Mouse (Mus musculus) erythroid progenitor cell, adult 5-6 weeks (primary cell): ENCODE results near the gene Vmn1r129. TPM values are rescaled to one million over a fixed set of nuclear protein-coding genes. Genes with fewer than 3 reads are reported as not detected.
"Not testable (repeated sequence)": the region's sequence is repeated elsewhere in the genome, so short reads cannot be mapped to it uniquely, and the experiment has no call there.

Experiments
- ATAC-seq: replicated peaks from 2 replicates; pipeline ENCODE4 v1.8.0; 2016; ENCODE audit warnings: moderate number of reproducible peaks, mild to moderate bottlenecking, moderate TSS enrichment, inconsistent platforms; ENCODE audit not compliant: poor library complexity, low FRiP score, severe bottlenecking
- total RNA-seq, 2 experiments: library from RNA; stranded (forward) in 1 of 2; stranded (reverse) in 1 of 2; fragments of 150-400 nt in 1 of 2; fragments of 186-747, 209-891 nt in 1 of 2; gene quantifications; 2 replicates each; pipeline versions ENCODE4 v1.2.3 to v1.2.4; 2015 to 2017; ENCODE audit warnings: low replicate concordance in 2 of 2

Gene Vmn1r129
- not detected in 2 replicates for total RNA-seq (2015; ENCODE audit: low replicate concordance)
- total RNA-seq (2017; ENCODE audit: low replicate concordance): not detected in 2 replicates

- not testable (repeated sequence) for ATAC-seq
Measured at GRCm38 (mm10) chr7:21361191-21361590, at the start of gene Vmn1r129. TSS of gene Vmn1r129 (minus strand) at chr7:21361291.

DNA sequence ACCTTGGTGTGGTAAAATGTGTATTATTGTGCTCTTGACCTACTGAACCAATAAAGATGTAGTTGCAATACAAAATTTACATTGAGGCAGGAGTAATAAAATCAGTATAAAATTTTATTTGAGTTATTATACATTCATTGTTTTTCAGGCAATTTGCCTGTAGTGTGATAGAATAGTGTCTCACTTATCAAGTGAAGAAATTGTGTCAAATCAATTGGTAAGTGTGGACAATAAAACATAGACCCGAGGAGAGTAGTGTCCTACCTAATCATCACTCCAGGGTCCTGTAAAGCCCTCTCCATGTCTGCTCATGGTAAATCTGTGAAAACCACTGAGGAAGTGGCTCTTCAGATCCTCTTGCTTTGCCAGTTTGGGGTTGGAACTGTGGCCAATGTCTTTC, 12.0 kb downstream of the Vmn1r129 start, which contains the start of gene Vmn1r128:
Gene Vmn1r128 (plus strand): TSS at position 301 of the 400 bp plus-strand sequence.
- not testable (repeated sequence) for ATAC-seq

DNA sequence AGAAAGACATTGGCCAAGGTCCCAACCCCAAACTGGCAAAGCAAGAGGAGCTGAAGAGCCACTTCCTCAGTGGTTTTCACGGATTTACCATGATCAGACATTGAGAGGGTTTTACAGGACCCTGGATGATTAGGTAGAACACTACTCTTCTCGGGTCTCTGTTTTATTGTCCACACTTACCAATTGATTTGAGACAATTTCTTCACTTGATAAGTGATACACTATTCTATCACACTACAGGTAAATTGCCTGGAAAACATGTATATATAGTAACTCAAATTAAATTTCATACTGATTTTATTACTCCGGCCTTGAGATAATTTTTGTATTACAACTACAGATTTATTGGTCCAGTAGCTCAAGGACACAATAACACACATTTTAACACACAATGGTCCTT, 41.3 kb downstream of the Vmn1r129 start, which contains the start of gene Vmn1r127:
Gene Vmn1r127 (minus strand): TSS at position 101 of the 400 bp plus-strand sequence.
- ATAC-seq: not testable (repeated sequence)

Other genes with a start within 250 kb of the Vmn1r129 start
- not detected in 2 replicates for gene Vmn1r122, start 227.2 kb downstream of the Vmn1r129 start, total RNA-seq (2015; ENCODE audit: low replicate concordance)
- not detected in 2 replicates for gene Vmn1r122, start 227.2 kb downstream of the Vmn1r129 start, total RNA-seq (2017; ENCODE audit: low replicate concordance)
- not detected in 2 replicates for gene Vmn1r123, start 199.1 kb downstream of the Vmn1r129 start, total RNA-seq (2015; ENCODE audit: low replicate concordance)
- gene Vmn1r123, start 199.1 kb downstream of the Vmn1r129 start, total RNA-seq (2017; ENCODE audit: low replicate concordance): not detected in 2 replicates
- not detected in 2 replicates for gene Gm5157, start 170.9 kb downstream of the Vmn1r129 start, total RNA-seq (2015; ENCODE audit: low replicate concordance)
- not detected in 2 replicates for gene Gm5157, start 170.9 kb downstream of the Vmn1r129 start, total RNA-seq (2017; ENCODE audit: low replicate concordance)
- not detected in 2 replicates for gene Vmn1r124, start 100.7 kb downstream of the Vmn1r129 start, total RNA-seq (2015; ENCODE audit: low replicate concordance)
- not detected in 2 replicates for gene Vmn1r124, start 100.7 kb downstream of the Vmn1r129 start, total RNA-seq (2017; ENCODE audit: low replicate concordance)
- not detected in 2 replicates for gene Vmn1r125, start 89.1 kb downstream of the Vmn1r129 start, total RNA-seq (2015; ENCODE audit: low replicate concordance)
- not detected in 2 replicates for gene Vmn1r125, start 89.1 kb downstream of the Vmn1r129 start, total RNA-seq (2017; ENCODE audit: low replicate concordance)
- not detected in 2 replicates for gene Vmn1r126, start 59.8 kb downstream of the Vmn1r129 start, total RNA-seq (2015; ENCODE audit: low replicate concordance)
- gene Vmn1r126, start 59.8 kb downstream of the Vmn1r129 start, total RNA-seq (2017; ENCODE audit: low replicate concordance): not detected in 2 replicates
- not detected in 2 replicates for gene Vmn1r127, start 41.4 kb downstream of the Vmn1r129 start, total RNA-seq (2015; ENCODE audit: low replicate concordance)
- gene Vmn1r127, start 41.4 kb downstream of the Vmn1r129 start, total RNA-seq (2017; ENCODE audit: low replicate concordance): not detected in 2 replicates
- not detected in 2 replicates for gene Vmn1r128, start 11.9 kb downstream of the Vmn1r129 start, total RNA-seq (2015; ENCODE audit: low replicate concordance)
- not detected in 2 replicates for gene Vmn1r128, start 11.9 kb downstream of the Vmn1r129 start, total RNA-seq (2017; ENCODE audit: low replicate concordance)
- gene Gm6882, start 71.5 kb upstream of the Vmn1r129 start, total RNA-seq (2015; ENCODE audit: low replicate concordance): not detected in 2 replicates
- gene Gm6882, start 71.5 kb upstream of the Vmn1r129 start, total RNA-seq (2017; ENCODE audit: low replicate concordance): not detected in 2 replicates
- gene Vmn1r130, start 150.5 kb upstream of the Vmn1r129 start, total RNA-seq (2015; ENCODE audit: low replicate concordance): not detected in 2 replicates
- gene Vmn1r130, start 150.5 kb upstream of the Vmn1r129 start, total RNA-seq (2017; ENCODE audit: low replicate concordance): not detected in 2 replicates
- gene Vmn1r131, start 184.8 kb upstream of the Vmn1r129 start, total RNA-seq (2015; ENCODE audit: low replicate concordance): not detected in 2 replicates
- not detected in 2 replicates for gene Vmn1r131, start 184.8 kb upstream of the Vmn1r129 start, total RNA-seq (2017; ENCODE audit: low replicate concordance)